Mouse (Mus musculus) midbrain, postnatal 0 days (tissue): Measurements from ENCODE around the gene Neu1. TPM values are rescaled to one million over a fixed set of nuclear protein-coding genes. Genes with fewer than 3 reads are reported as not detected.
"Not testable (repeated sequence)": the region's sequence is repeated elsewhere in the genome, so short reads cannot be mapped to it uniquely, and the experiment has no call there.

Experiments used
- ATAC-seq: fragments of 200-750 bp; cut with Nextera tagmentation; 2 replicates; pipeline ENCODE4 v1.8.0; 2017; ENCODE audit warnings: moderate number of reproducible peaks, mild to moderate bottlenecking, moderate TSS enrichment, moderate library complexity; ENCODE audit not compliant: low FRiP score
- DNase-seq: peaks from one replicate; pipeline ENCODE4 v3.0.0-alpha.2; 2015; ENCODE audit warnings: low spot score
- H3K27ac ChIP-seq: fragments of 300-500 bp; sonication (generic); 2 replicates; pipeline ENCODE4 v1.5.1; 2014; ENCODE audit warnings: low read depth, mild to moderate bottlenecking, low read length, mixed read lengths
- H3K27me3 ChIP-seq: fragments of 300-500 bp; sonication (generic); 2 replicates; pipeline ENCODE4 v1.6.1; 2014; ENCODE audit warnings: low read length, control low read depth, mixed read lengths; ENCODE audit not compliant: insufficient read depth
- H3K36me3 ChIP-seq: fragments of 300-500 bp; sonication (generic); 2 replicates; pipeline ENCODE4 v1.6.1; 2014; ENCODE audit warnings: low read length, control low read depth, mixed read lengths; ENCODE audit not compliant: insufficient read depth
- H3K4me1 ChIP-seq: fragments of 300-500 bp; sonication (generic); 2 replicates; pipeline ENCODE4 v1.6.1; 2014; ENCODE audit warnings: mild to moderate bottlenecking, control low read depth, antibody characterized with exemption, low read length, mixed read lengths; ENCODE audit not compliant: insufficient read depth
- H3K4me2 ChIP-seq: fragments of 300-500 bp; sonication (generic); 2 replicates; pipeline ENCODE4 v1.6.1; 2014; ENCODE audit warnings: low read depth, mild to moderate bottlenecking, low read length, mixed read lengths; ENCODE audit not compliant: poor library complexity, severe bottlenecking
- H3K4me3 ChIP-seq: fragments of 300-500 bp; sonication (generic); 2 replicates; pipeline ENCODE4 v1.5.1; 2014; ENCODE audit warnings: low read depth, mild to moderate bottlenecking, low read length, moderate library complexity
- H3K9ac ChIP-seq: fragments of 300-500 bp; sonication (generic); replicated peaks from 2 replicates; pipeline ENCODE4 v1.6.1; 2014; ENCODE audit warnings: mild to moderate bottlenecking, low read length, moderate library complexity, mixed read lengths; ENCODE audit not compliant: poor library complexity, severe bottlenecking
- H3K9me3 ChIP-seq: fragments of 300-500 bp; sonication (generic); 2 replicates; pipeline ENCODE4 v1.6.1; 2016; ENCODE audit warnings: low read length, control low read depth
- CTCF ChIP-seq: IDR thresholded peaks from 2 replicates; pipeline ENCODE4 v1.5.1; 2016; ENCODE audit warnings: antibody characterized with exemption, mild to moderate bottlenecking
- WGBS: fragments of 180-500 bp; shearing (Covaris S2); extraction: QIAGEN DNeasy Blood & Tissue Kit; methylation state at CpG from one replicate; pipeline ENCODE4 v1.1.7; 2014; 5-methylcytosine and 5-hydroxymethylcytosine counted together
- polyA plus RNA-seq: library from polyadenylated mRNA; unstranded; fragments of >200 nt; fragmentation: Nextera tagmentation; extraction: Ambion mirVana; gene quantifications from 2 replicates; pipeline ENCODE4 v1.2.1, GENCODE M21; 2015
- total RNA-seq: library from RNA; depleted of rRNA; stranded (reverse); fragments of >200 nt; gene quantifications from 2 replicates; pipeline ENCODE4 v1.2.3, GENCODE M21; 2014

Neu1 gene
- total and polyA plus RNA-seq, 2 experiments from 2014 or later = 42.7 to 96.3 TPM

- no peak overlapping the region for H3K27ac ChIP-seq
- peak overlapping the region; percentile 36 for H3K4me3 ChIP-seq
- no peaks in the 10 kb centered on the region for H3K9me3 ChIP-seq
- WGBS = 14% methylated on average over 12 of the region's 12 CpGs
- peaks cover 3% of the 10 kb centered on the region; the same call in 1 of the 2 replicates for H3K27me3 ChIP-seq
- H3K4me2 ChIP-seq = peak overlapping the region; percentile 48
- no peaks in the 10 kb centered on the region for H3K4me1 ChIP-seq
- DNase-seq = no peak
- no peak overlapping the region for H3K9ac ChIP-seq
- no peaks in the 10 kb centered on the region for H3K36me3 ChIP-seq
- no peak for TF ChIP-seq CTCF
- ATAC-seq = no peak
Measured at GRCm38 (mm10) chr17:34959881-34960515, 28.9 kb downstream of the Neu1 start.

DNA sequence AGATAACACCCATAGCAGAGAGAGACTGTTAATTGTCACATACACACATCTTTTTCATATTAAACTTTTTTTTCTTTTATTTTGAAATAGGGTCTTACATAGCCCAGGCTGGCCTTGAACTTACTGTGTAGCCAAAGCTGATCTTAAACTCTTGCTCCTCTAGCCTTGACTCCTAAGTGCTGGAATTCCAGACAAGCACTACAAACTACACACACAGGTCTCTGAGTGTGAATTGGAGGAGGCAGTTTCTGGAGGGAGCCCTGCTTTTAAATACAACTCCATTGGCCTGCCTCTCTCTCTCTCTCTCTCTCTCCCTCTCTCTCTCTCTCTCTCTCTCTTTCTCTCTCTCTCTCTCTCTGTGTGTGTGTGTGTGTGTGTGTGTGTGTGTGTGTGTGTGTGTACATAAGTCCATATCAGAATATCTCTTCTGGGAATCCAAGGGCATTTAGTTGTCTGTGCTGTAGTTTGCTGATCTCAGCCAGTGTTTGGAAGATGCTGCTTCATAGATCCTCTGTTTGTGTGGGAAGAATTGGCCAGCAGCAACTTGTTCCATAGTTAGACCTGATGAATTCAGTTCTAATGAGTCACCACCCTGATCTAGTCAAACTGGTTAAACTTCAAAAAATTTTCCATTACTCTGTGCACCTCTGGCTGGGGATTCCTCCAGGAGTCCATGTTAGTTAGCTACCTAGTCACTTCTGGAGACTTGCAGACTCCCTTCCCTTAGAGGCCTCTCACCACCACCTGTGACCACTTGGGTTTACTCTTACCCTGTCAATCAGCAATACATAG, 29.8 kb downstream of the Neu1 start:
- DNase-seq = no peak
- no peaks in the 10 kb centered on the region for H3K4me1 ChIP-seq
- H3K36me3 ChIP-seq = no peaks in the 10 kb centered on the region
- TF ChIP-seq CTCF = no peak
- H3K4me2 ChIP-seq = no peak overlapping the region
- no peaks in the 10 kb centered on the region for H3K27me3 ChIP-seq
- H3K27ac ChIP-seq = no peak overlapping the region
- no peak for ATAC-seq
- H3K9ac ChIP-seq = no peak overlapping the region
- no peak overlapping the region for H3K4me3 ChIP-seq
- H3K9me3 ChIP-seq = no peaks in the 10 kb centered on the region

- WGBS = 40% methylated on average over 3 of the region's 3 CpGs
- Histone ChIP-seq H3K27me3 (no peaks in the 10 kb centered on the region), H3K27ac (no peak overlapping the region), H3K4me3 (no peak overlapping the region), H3K9ac (no peak overlapping the region), H3K9me3 (no peaks in the 10 kb centered on the region), H3K4me2 (no peak overlapping the region), H3K36me3 (no peaks in the 10 kb centered on the region), H3K4me1 (no peaks in the 10 kb centered on the region)
- TF ChIP-seq CTCF = no peak
- ATAC-seq = no peak
- no peak for DNase-seq
Measured at GRCm38 (mm10) chr17:34962125-34962524, 31.1 kb downstream of the Neu1 start.

DNA sequence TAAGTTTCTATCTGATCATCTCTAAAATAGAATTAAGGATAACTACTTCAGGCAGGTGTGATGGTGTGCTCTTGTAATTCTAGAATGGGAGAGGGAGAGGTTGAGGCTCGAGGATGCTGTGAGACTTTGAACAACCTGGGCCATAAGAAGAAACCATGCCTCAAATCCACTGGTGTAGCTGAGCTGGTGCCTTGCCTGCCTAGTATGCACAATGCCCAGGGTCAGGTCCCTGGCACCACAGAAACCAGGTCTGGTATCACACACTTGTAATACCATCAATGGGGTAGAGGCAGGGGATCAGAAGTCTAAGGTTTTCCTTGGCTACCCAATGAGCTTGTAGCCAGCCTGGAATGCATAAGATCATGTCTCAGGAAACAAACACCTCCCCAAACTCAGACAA, 31.8 kb downstream of the Neu1 start:
- no peak overlapping the region for H3K4me2 ChIP-seq
- H3K9me3 ChIP-seq = no peaks in the 10 kb centered on the region
- no peak overlapping the region for H3K9ac ChIP-seq
- H3K27me3 ChIP-seq = 0 out of 2 replicates have a peak, but pooled peaks cover under 1% of the 10 kb centered on the region
- H3K27ac ChIP-seq = no peak overlapping the region
- 53% methylated on average over 1 of the region's 1 CpGs for WGBS
- no peaks in the 10 kb centered on the region for H3K4me1 ChIP-seq
- ATAC-seq (no peak), DNase-seq (no peak)
- no peak for TF ChIP-seq CTCF
- no peak overlapping the region for H3K4me3 ChIP-seq
- H3K36me3 ChIP-seq = no peaks in the 10 kb centered on the region

DNA sequence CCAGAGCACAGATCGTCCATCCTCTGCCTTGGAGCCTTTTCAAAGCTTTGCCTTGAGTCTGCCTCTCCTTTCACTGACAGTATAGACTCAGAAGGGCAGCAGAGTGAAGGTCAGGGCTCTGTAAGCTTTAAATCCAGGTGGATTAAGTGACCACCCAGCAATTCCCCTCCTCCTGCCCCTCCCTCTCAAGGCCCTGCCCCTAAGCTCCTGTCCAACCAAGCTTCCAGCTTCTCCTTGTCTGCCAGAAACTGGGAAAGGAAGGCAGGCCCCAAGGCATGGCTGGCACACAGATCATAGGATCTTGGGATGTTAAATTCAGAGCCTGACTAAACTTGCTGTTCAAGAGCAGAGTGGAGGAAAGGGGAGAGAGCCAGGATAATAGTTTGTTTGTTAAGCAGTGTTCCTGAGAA, 33.6 kb downstream of the Neu1 start:
- H3K4me2 ChIP-seq = no peak overlapping the region
- 0 out of 2 replicates have a peak overlapping the region, but pooled peaks have one; percentile 4 for H3K9ac ChIP-seq
- WGBS = 0% methylated on average over 1 of the region's 1 CpGs

DNA sequence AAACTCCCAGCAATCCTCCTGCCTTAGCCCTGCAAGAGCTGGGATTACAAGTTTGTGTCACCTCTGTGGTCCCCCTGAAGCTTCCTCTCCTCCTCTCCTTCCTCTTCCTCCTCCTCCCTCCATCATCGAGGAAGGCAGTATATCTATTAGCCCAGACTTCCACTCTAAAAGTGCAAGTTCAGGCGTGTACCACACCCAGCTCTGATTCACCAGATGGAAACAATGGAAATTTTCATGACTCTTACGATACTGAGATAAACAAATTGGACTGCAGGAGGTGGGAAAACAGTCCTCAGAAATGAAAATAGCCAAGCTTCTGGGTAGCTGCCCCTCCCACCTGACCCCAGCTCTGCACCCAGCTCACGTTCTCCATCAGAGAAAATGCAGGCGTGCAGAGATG, 34.6 kb downstream of the Neu1 start:
- Histone ChIP-seq H3K4me2 (no peak overlapping the region), H3K27me3 (peaks cover 18% of the 10 kb centered on the region), H3K4me3 (no peak overlapping the region), H3K36me3 (no peaks in the 10 kb centered on the region), H3K27ac (no peak overlapping the region), H3K9ac (no peak overlapping the region), H3K4me1 (no peaks in the 10 kb centered on the region), H3K9me3 (no peaks in the 10 kb centered on the region)
- ATAC-seq = no peak
- DNase-seq = no peak
- TF ChIP-seq CTCF = no peak
- WGBS = 81% methylated on average over 5 of the region's 5 CpGs

More for the DNA sequence above, 33.6 kb downstream of the Neu1 start:
- Histone ChIP-seq H3K27ac (no peak overlapping the region), H3K4me1 (no peaks in the 10 kb centered on the region), H3K4me3 (no peak overlapping the region), H3K9me3 (no peaks in the 10 kb centered on the region), H3K36me3 (no peaks in the 10 kb centered on the region), H3K27me3 (peaks cover 16% of the 10 kb centered on the region)
- ATAC-seq (no peak), DNase-seq (no peak)
- no peak for TF ChIP-seq CTCF

DNA sequence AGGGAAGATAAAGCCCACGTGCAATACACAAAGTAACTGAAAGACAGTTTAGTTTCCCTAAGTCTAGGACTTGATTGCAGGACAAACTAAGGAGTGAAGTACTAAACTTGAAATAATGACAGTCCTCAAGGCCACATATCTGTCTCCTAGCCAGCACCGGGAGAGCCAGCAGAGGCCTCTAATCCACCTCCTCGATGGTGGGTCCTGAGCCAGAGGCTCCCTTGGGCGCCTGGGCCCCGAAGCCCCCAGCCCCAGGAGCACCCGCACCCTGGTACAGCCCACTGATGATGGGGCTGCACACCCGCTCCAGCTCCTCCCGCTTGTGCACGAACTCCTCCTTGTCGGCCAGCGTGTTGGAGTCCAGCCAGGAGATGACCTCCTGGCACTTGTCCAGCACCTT, 38.8 kb downstream of the Neu1 start, which contains the start of gene Gm20481:
Gm20481 (plus strand) TSS at position 91 of the 400 bp plus-strand sequence.
- H3K27me3 ChIP-seq = peaks cover 18% of the 10 kb centered on the region
- H3K4me1 ChIP-seq, ATAC-seq, H3K36me3 ChIP-seq, H3K4me2 ChIP-seq, DNase-seq, H3K9me3 ChIP-seq, H3K27ac ChIP-seq, H3K4me3 ChIP-seq, H3K9ac ChIP-seq: not testable (repeated sequence)
- WGBS = 72% methylated on average over 6 of the region's 11 CpGs

- H3K9me3 ChIP-seq, H3K4me2 ChIP-seq, H3K27ac ChIP-seq, ATAC-seq, H3K4me3 ChIP-seq, H3K4me1 ChIP-seq, H3K36me3 ChIP-seq, H3K9ac ChIP-seq, DNase-seq: not testable (repeated sequence)
- peaks cover 18% of the 10 kb centered on the region for H3K27me3 ChIP-seq
- 28% methylated on average over 17 of the region's 37 CpGs for WGBS
Measured at GRCm38 (mm10) chr17:34970850-34971249, 39.8 kb downstream of the Neu1 start.
